Mouse (Mus musculus) hindbrain, embryonic 15.5 days (tissue): ENCODE measurements around the gene Olfr389. TPM values are rescaled to one million over a fixed set of nuclear protein-coding genes. Genes with fewer than 3 reads are reported as not detected.

ENCODE experiments used
- ATAC-seq: fragments of 200-750 bp; cut with Nextera tagmentation; 2 replicates; pipeline ENCODE4 v1.8.0; 2017; ENCODE audit warnings: low read depth, moderate number of reproducible peaks, moderate TSS enrichment; ENCODE audit not compliant: low FRiP score
- H3K27ac ChIP-seq: fragments of 300-500 bp; sonication (generic); replicated peaks from 2 replicates; pipeline ENCODE4 v1.5.1; 2015; ENCODE audit warnings: mild to moderate bottlenecking, inconsistent platforms
- H3K27me3 ChIP-seq: fragments of 300-500 bp; sonication (generic); 2 replicates; pipeline ENCODE4 v1.6.1; 2015; ENCODE audit warnings: control low read depth, inconsistent platforms
- H3K36me3 ChIP-seq: fragments of 300-500 bp; sonication (generic); 2 replicates; pipeline ENCODE4 v1.6.1; 2015; ENCODE audit warnings: control low read depth, inconsistent platforms
- H3K4me1 ChIP-seq: fragments of 300-500 bp; sonication (generic); replicated peaks from 2 replicates; pipeline ENCODE4 v1.6.1; 2015; ENCODE audit warnings: control low read depth, inconsistent platforms
- H3K4me2 ChIP-seq: fragments of 300-500 bp; sonication (generic); 2 replicates; pipeline ENCODE4 v1.6.1; 2015; ENCODE audit warnings: moderate library complexity, mild to moderate bottlenecking, inconsistent platforms
- H3K4me3 ChIP-seq: fragments of 300-500 bp; sonication (generic); 2 replicates; pipeline ENCODE4 v1.5.1; 2015; ENCODE audit warnings: mild to moderate bottlenecking, inconsistent platforms
- H3K9ac ChIP-seq: fragments of 300-500 bp; sonication (generic); 2 replicates; pipeline ENCODE4 v1.6.1; 2015; ENCODE audit warnings: inconsistent platforms
- H3K9me3 ChIP-seq: fragments of 300-500 bp; sonication (generic); 2 replicates; pipeline ENCODE4 v1.6.1; 2016; ENCODE audit warnings: control low read depth, inconsistent platforms
- WGBS: fragments of 180-500 bp; shearing (Covaris S2); methylation state at CpG from one replicate; pipeline ENCODE4 v1.1.7; 2015; 5-methylcytosine and 5-hydroxymethylcytosine counted together
- polyA plus RNA-seq: library from polyadenylated mRNA; unstranded; fragments of >200 nt; fragmentation: Nextera tagmentation; extraction: Ambion mirVana; gene quantifications from 2 replicates; pipeline ENCODE4 v1.2.1, GENCODE M21; 2015

The Olfr389 gene
- not detected in 2 replicates for polyA plus RNA-seq

DNA sequence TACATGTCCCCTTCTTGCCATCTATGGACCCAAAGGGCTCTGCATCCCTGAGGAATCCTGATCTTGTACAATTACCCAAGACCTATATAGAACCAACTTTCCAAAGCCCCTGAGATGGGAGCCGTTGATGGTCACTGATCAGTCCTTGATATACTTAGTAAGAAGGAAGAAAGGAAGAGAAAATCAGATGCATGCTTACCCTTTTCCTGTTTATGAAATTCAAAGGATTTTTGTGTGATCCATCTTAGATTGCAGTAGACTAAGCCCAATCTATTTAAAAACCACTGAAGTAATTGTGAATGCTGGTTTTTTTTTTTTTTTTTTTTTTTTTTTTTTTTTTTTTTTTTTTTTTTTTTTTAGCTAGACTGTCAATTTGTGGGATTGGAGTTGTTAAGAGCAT is at the start of gene Olfr389:
TSS of gene Olfr389 (minus strand) at position 101 of the 400 bp plus-strand sequence.
- H3K9me3 ChIP-seq, result no peaks in the 10 kb centered on the region

GRCm38 (mm10) chr11:73816949-73817348 is 36.4 kb upstream of the Olfr389 start, which contains the start of gene Olfr392:
Olfr392 (minus strand) TSS chr11:73817049.
- H3K27me3 ChIP-seq, result no peaks in the 10 kb centered on the region
- no peaks in the 10 kb centered on the region for H3K9me3 ChIP-seq
- no peak for ATAC-seq
- no peak within 1 kb of the TSS for H3K4me3 ChIP-seq
- no peak within 1 kb of the TSS for H3K27ac ChIP-seq
- no peaks in the 10 kb centered on the region for H3K4me1 ChIP-seq
- no peak within 1 kb of the TSS for H3K4me2 ChIP-seq
- WGBS, result 95% methylated on average over 1 of the region's 1 CpGs
- no peaks in the 10 kb centered on the region for H3K36me3 ChIP-seq
- H3K9ac ChIP-seq, result no peak within 1 kb of the TSS

More for the DNA sequence above, at the start of gene Olfr389:
- Histone ChIP-seq H3K27me3 (no peaks in the 10 kb centered on the region), H3K9ac (no peak within 1 kb of the TSS), H3K36me3 (no peaks in the 10 kb centered on the region), H3K4me3 (no peak within 1 kb of the TSS), H3K4me1 (no peaks in the 10 kb centered on the region), H3K27ac (no peak within 1 kb of the TSS), H3K4me2 (no peak within 1 kb of the TSS)
- 90% methylated on average over 1 of the region's 1 CpGs for WGBS
- no peak for ATAC-seq

DNA sequence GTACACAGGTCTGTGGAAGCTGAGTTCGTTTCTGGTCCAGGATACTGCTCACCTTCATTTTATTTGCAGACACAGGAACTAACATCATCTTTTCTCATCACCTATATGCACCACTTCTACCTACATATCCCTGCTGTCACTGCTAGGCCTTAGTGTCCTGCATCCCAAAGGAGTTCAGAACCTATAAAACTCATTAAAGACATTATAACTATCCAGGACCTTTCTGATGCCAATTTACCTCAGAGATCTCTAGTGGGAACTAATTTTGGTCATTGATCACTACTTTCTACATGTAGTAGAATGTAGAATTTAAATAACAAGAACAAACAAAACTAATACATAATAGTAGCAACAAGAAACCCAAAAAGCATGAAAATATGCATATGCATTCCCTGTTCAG is 22.4 kb upstream of the Olfr389 start, which contains the start of gene Olfr391-ps:
TSS of gene Olfr391-ps (minus strand) at position 101 of the 400 bp plus-strand sequence.
- Histone ChIP-seq H3K4me3 (no peak within 1 kb of the TSS), H3K36me3 (no peaks in the 10 kb centered on the region), H3K4me1 (no peaks in the 10 kb centered on the region), H3K9ac (no peak within 1 kb of the TSS), H3K9me3 (no peaks in the 10 kb centered on the region), H3K27me3 (no peaks in the 10 kb centered on the region), H3K27ac (no peak within 1 kb of the TSS), H3K4me2 (no peak within 1 kb of the TSS)
- ATAC-seq, result no peak
- 42% methylated on average over 1 of the region's 1 CpGs for WGBS

- no peaks in the 10 kb centered on the region for H3K9me3 ChIP-seq
- H3K27me3 ChIP-seq, result no peaks in the 10 kb centered on the region
- 78% methylated on average over 1 of the region's 1 CpGs for WGBS
- H3K4me2 ChIP-seq, result no peak within 1 kb of the TSS
- H3K4me3 ChIP-seq, result no peak within 1 kb of the TSS
- H3K27ac ChIP-seq, result no peak within 1 kb of the TSS
- H3K36me3 ChIP-seq, result no peaks in the 10 kb centered on the region
- H3K4me1 ChIP-seq, result no peaks in the 10 kb centered on the region
- H3K9ac ChIP-seq, result no peak within 1 kb of the TSS
- ATAC-seq, result no peak
Observed at GRCm38 (mm10) chr11:73782664-73783063, 2.2 kb upstream of the Olfr389 start, which contains the start of gene Olfr390. Olfr390 (plus strand) TSS chr11:73782964.

GRCm38 (mm10) chr11:73759115-73759514 is 21.4 kb downstream of the Olfr389 start:
- no peak overlapping the region for H3K4me3 ChIP-seq
- H3K9me3 ChIP-seq, result peaks cover 7% of the 10 kb centered on the region; the same call in 1 of the 2 replicates
- no peak overlapping the region for H3K27ac ChIP-seq
- H3K4me2 ChIP-seq, result no peak overlapping the region
- no peaks in the 10 kb centered on the region for H3K27me3 ChIP-seq
- no peaks in the 10 kb centered on the region for H3K4me1 ChIP-seq
- H3K36me3 ChIP-seq, result no peaks in the 10 kb centered on the region
- ATAC-seq, result no peak
- no peak overlapping the region for H3K9ac ChIP-seq

Other genes with a start within 250 kb of the Olfr389 start
- not detected in 2 replicates for gene Olfr385, start 187.7 kb downstream of the Olfr389 start, polyA plus RNA-seq
- gene Olfr384, start 182.1 kb downstream of the Olfr389 start, polyA plus RNA-seq, result not detected in 2 replicates
- gene Zfp735, start 91.9 kb downstream of the Olfr389 start, polyA plus RNA-seq, result not detected in 2 replicates
- not detected in 2 replicates for gene Olfr390, start 2.3 kb upstream of the Olfr389 start, polyA plus RNA-seq
- gene Olfr391-ps, start 22.3 kb upstream of the Olfr389 start, polyA plus RNA-seq, result not detected in 2 replicates
- gene Olfr392, start 36.3 kb upstream of the Olfr389 start, polyA plus RNA-seq, result not detected in 2 replicates
- gene Olfr393, start 70.7 kb upstream of the Olfr389 start, polyA plus RNA-seq, result not detected in 2 replicates
- not detected in 2 replicates for gene Olfr394, start 110.1 kb upstream of the Olfr389 start, polyA plus RNA-seq
- gene Olfr395, start 128.6 kb upstream of the Olfr389 start, polyA plus RNA-seq, result not detected in 2 replicates
- gene Olfr23, start 156.0 kb upstream of the Olfr389 start, polyA plus RNA-seq, result not detected in 2 replicates
- not detected in 2 replicates for gene Olfr397, start 180.1 kb upstream of the Olfr389 start, polyA plus RNA-seq
- not detected in 2 replicates for gene Olfr398, start 209.7 kb upstream of the Olfr389 start, polyA plus RNA-seq